22 mouse cellular contexts compared by ENCODE assay signal in the genomic region with DNA sequence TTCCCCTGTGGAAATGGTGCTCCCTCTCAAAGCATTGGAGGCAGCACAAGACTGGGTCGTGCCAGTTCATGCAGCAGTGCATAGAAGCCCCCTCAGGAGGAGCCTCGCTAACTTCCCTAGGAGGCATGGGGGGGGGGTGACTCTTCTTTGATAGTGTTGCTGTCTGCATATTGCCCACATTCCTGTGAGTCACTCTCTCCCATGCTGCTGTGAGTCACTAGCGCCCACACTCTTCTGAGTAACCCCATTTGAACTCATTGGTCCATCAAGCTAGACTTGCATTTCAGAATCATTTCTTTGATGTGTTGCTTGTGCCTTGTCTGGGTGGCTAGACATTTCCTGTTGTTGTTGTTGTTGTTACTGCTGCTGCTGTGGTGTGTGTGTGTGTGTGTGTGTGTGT. TPM values are rescaled to one million over a fixed set of nuclear protein-coding genes. Genes with fewer than 3 reads are reported as not detected.
DNase-seq lines count a peak whose midpoint lies in the region; ATAC-seq and TF ChIP-seq lines count a peak whose summit lies in the region.
"Had no signal": no experiment of that assay in that cellular context is flagged by ENCODE, and none has a peak within 500 bp of the region (broad histone marks: within the 10 kb centered on the region; RNA-seq: fewer than 3 reads in every experiment).

No protein-coding gene starts in this region.

- H3K4me3 ChIP-seq in left cerebral cortex, adult 2 months = no peak overlapping the region
- no peak overlapping the region for H3K4me3 ChIP-seq in midbrain, embryonic 15.5 days
- H3K4me3 ChIP-seq in hindbrain, embryonic 10.5 days = no peak overlapping the region
- H3K4me3 ChIP-seq: hindbrain, embryonic 15.5 days; liver, embryonic 13.5 days; neural tube, embryonic 13.5 days had no signal

- H3K9ac ChIP-seq in midbrain, embryonic 15.5 days = no peak overlapping the region
- H3K9ac ChIP-seq: hindbrain, embryonic 15.5 days; liver, embryonic 13.5 days; neural tube, embryonic 13.5 days had no signal

- H3K4me1 ChIP-seq in midbrain, embryonic 15.5 days = peaks cover 13% of the 10 kb centered on the region
- H3K4me1 ChIP-seq in hindbrain, embryonic 10.5 days (replicated peaks) = peaks cover 19% of the 10 kb centered on the region
- H3K4me1 ChIP-seq: liver, embryonic 13.5 days had no signal

- ATAC-seq in CD4-positive, CD25-positive, alpha-beta regulatory T cell, adult 4 months = peak; percentile 89
- no peak for ATAC-seq in midbrain, embryonic 15.5 days (replicated peaks)

- intact Hi-C loops in left cerebral cortex, adult 2 months (cut with DNase I) = no loop called here
- intact Hi-C loops in left cerebral cortex, postnatal 10 days (cut with DNase I) = no loop called here

- no peak overlapping the region for H3K4me2 ChIP-seq in midbrain, embryonic 15.5 days
- H3K4me2 ChIP-seq: hindbrain, embryonic 15.5 days; liver, embryonic 13.5 days; neural tube, embryonic 13.5 days had no signal

- 66% methylated on average over 3 of the region's 3 CpGs for WGBS in midbrain, embryonic 15.5 days
- WGBS in hindbrain, embryonic 10.5 days = 68% methylated on average over 3 of the region's 3 CpGs

- H3K27ac ChIP-seq in left cerebral cortex, adult 2 months = peak overlapping the region; percentile 66
- no peak overlapping the region for H3K27ac ChIP-seq in midbrain, embryonic 15.5 days
- H3K27ac ChIP-seq in hindbrain, embryonic 10.5 days = no peak overlapping the region
- H3K27ac ChIP-seq: hindbrain, embryonic 15.5 days; liver, embryonic 13.5 days; neural tube, embryonic 13.5 days had no signal

- H3K36me3 ChIP-seq in midbrain, embryonic 15.5 days (replicated peaks) = peaks cover 4% of the 10 kb centered on the region; the same call in 1 of the 2 replicates
- 0 out of 2 replicates have a peak, but pooled peaks cover 5% of the 10 kb centered on the region for H3K36me3 ChIP-seq in hindbrain, embryonic 10.5 days
- H3K36me3 ChIP-seq: liver, embryonic 13.5 days had no signal

- peak; percentile 64 to 73 for DNase-seq in left cerebral cortex, adult 2 months (ENCODE audit: extremely low spot score in 1 of 2, low spot score in 2 of 2)
- no peak for DNase-seq in left cerebral cortex, postnatal 10 days (ENCODE audit: extremely low spot score in 1 of 2, low spot score in 2 of 2)
- DNase-seq in fibroblast of lung, adult 2 months (ENCODE audit: low read depth) = peak; percentile 63
- DNase-seq in right cerebral cortex, postnatal 36 days (ENCODE audit: low spot score in 2 of 2) = peak; percentile 75 to 82
- no peak for DNase-seq in hindbrain, embryonic 10.5 days (ENCODE audit: low spot score)
- DNase-seq: cerebellum, postnatal 10 days; kidney, adult 9 months; liver, embryonic 13.5 days; lung, postnatal 14 days; midbrain, embryonic 14.5 days; thymus, postnatal 25 days had no signal

- no peak for TF ChIP-seq CTCF in left cerebral cortex, adult 2 months (IDR thresholded peaks at IDR 0.05)

- no peaks in the 10 kb centered on the region for H3K9me3 ChIP-seq in midbrain, embryonic 15.5 days
- H3K9me3 ChIP-seq in hindbrain, embryonic 10.5 days = no peaks in the 10 kb centered on the region
- H3K9me3 ChIP-seq: hindbrain, embryonic 15.5 days; liver, embryonic 13.5 days; neural tube, embryonic 13.5 days had no signal

- peaks cover 19% of the 10 kb centered on the region for H3K27me3 ChIP-seq in midbrain, embryonic 15.5 days (replicated peaks)
- peaks cover 36% of the 10 kb centered on the region for H3K27me3 ChIP-seq in hindbrain, embryonic 10.5 days (ENCODE audit: insufficient read depth, poor library complexity, severe bottlenecking)

RNA-seq across cellular contexts. Expression of gene Iglon5, which starts 8.7 kb away (rescaled TPM):
- 10 to 100 TPM; 24.4 to 27.3 TPM for total RNA-seq in left cerebral cortex, adult 2 months (2021)
- 10 to 100 TPM; 46.4 to 47.7 TPM for total RNA-seq in left cerebral cortex, postnatal 10 days (2021)
- under 1 TPM in 1 of 2 experiments, not detected in 1; 0.15 TPM for polyA plus RNA-seq in CD4-positive, CD25-positive, alpha-beta regulatory T cell, adult 4 months (2017; shearing (Covaris generic))
- 9.7 and 10.0 TPM in 2 replicates for polyA plus RNA-seq in midbrain, embryonic 15.5 days (2015; fragmentation: Nextera tagmentation; extraction: Ambion mirVana)
- polyA plus RNA-seq in hindbrain, embryonic 10.5 days (2016; fragmentation: Nextera tagmentation; extraction: Ambion mirVana) = 0.80 and 2.2 TPM in 2 replicates
- polyA plus RNA-seq: heart, embryonic 16.5 days; liver, embryonic 13.5 days had no signal

RNA-seq across cellular contexts. Expression of gene Vsig10l, which starts 18.2 kb away (rescaled TPM):
- total RNA-seq in left cerebral cortex, adult 2 months (2021) = 1 to 10 TPM in 1 of 2 experiments, under 1 TPM in 1; 0.89 to 1.2 TPM
- total RNA-seq in left cerebral cortex, postnatal 10 days (2021) = 1 to 10 TPM; 4.4 TPM
- 1 to 10 TPM; 1.7 to 3.2 TPM for polyA plus RNA-seq in CD4-positive, CD25-positive, alpha-beta regulatory T cell, adult 4 months (2017; shearing (Covaris generic))
- 15.6 and 16.0 TPM in 2 replicates for polyA plus RNA-seq in midbrain, embryonic 15.5 days (2015; fragmentation: Nextera tagmentation; extraction: Ambion mirVana)
- 1.5 and 3.8 TPM in 2 replicates for polyA plus RNA-seq in hindbrain, embryonic 10.5 days (2016; fragmentation: Nextera tagmentation; extraction: Ambion mirVana)

RNA-seq across cellular contexts. Expression of gene 4931406B18Rik, which starts 24.5 kb away (rescaled TPM):
- total RNA-seq in left cerebral cortex, adult 2 months (2021) = not detected
- total RNA-seq in left cerebral cortex, postnatal 10 days (2021) = not detected
- polyA plus RNA-seq in CD4-positive, CD25-positive, alpha-beta regulatory T cell, adult 4 months (2017; shearing (Covaris generic)) = not detected
- 0.06 TPM in 1 of 2 replicates, not detected in the other for polyA plus RNA-seq in midbrain, embryonic 15.5 days (2015; fragmentation: Nextera tagmentation; extraction: Ambion mirVana)
- not detected in 2 replicates for polyA plus RNA-seq in hindbrain, embryonic 10.5 days (2016; fragmentation: Nextera tagmentation; extraction: Ambion mirVana)
- total RNA-seq: ES-E14; layer of hippocampus, postnatal 36 days had no signal
- polyA plus RNA-seq: embryonic facial prominence, embryonic 11.5 days; forebrain, embryonic 11.5 days; gonadal fat pad, adult 2 months; heart, embryonic 16.5 days; liver, embryonic 13.5 days; midbrain, embryonic 14.5 days; neural tube, embryonic 13.5 days; stomach, embryonic 14.5 days had no signal

RNA-seq across cellular contexts. Expression of gene Gm45233, which starts 37.3 kb away (rescaled TPM):
- under 1 TPM in 1 of 2 experiments, not detected in 1; 0.89 TPM for total RNA-seq in left cerebral cortex, adult 2 months (2021)
- 1 to 10 TPM in 1 of 2 experiments, under 1 TPM in 1; 0.79 to 1.4 TPM for total RNA-seq in left cerebral cortex, postnatal 10 days (2021)
- polyA plus RNA-seq in CD4-positive, CD25-positive, alpha-beta regulatory T cell, adult 4 months (2017; shearing (Covaris generic)) = not detected
- not detected in 2 replicates for polyA plus RNA-seq in midbrain, embryonic 15.5 days (2015; fragmentation: Nextera tagmentation; extraction: Ambion mirVana)
- 0.47 and 0.51 TPM in 2 replicates for polyA plus RNA-seq in hindbrain, embryonic 10.5 days (2016; fragmentation: Nextera tagmentation; extraction: Ambion mirVana)
- total RNA-seq: ES-E14 had no signal
- polyA plus RNA-seq: embryonic facial prominence, embryonic 11.5 days; forebrain, embryonic 11.5 days; liver, embryonic 13.5 days; midbrain, embryonic 14.5 days had no signal

RNA-seq across cellular contexts. Expression of gene Etfb, which starts 37.3 kb away (rescaled TPM):
- total RNA-seq in left cerebral cortex, adult 2 months (2021) = 10 to 100 TPM; 58.2 TPM
- total RNA-seq in left cerebral cortex, postnatal 10 days (2021) = 10 to 100 TPM; 52.2 to 55.8 TPM
- polyA plus RNA-seq in CD4-positive, CD25-positive, alpha-beta regulatory T cell, adult 4 months (2017; shearing (Covaris generic)) = 100 to 1,000 TPM; 177 to 184 TPM
- 117 and 130 TPM in 2 replicates for polyA plus RNA-seq in midbrain, embryonic 15.5 days (2015; fragmentation: Nextera tagmentation; extraction: Ambion mirVana)
- polyA plus RNA-seq in hindbrain, embryonic 10.5 days (2016; fragmentation: Nextera tagmentation; extraction: Ambion mirVana) = 226 and 249 TPM in 2 replicates

Comparison
In these comparisons a context has a peak if more than half of its experiments do, and no peak if none do; other contexts are left out.
1. DNase-seq: peak in left cerebral cortex, adult 2 months (2 of 2), fibroblast of lung, adult 2 months (single experiment) and right cerebral cortex, postnatal 36 days (2 of 2); none in left cerebral cortex, postnatal 10 days (0 of 2) and hindbrain, embryonic 10.5 days (single experiment).